Mouse (Mus musculus): ENCODE data around the gene Jag1. TPM values are rescaled to one million over a fixed set of nuclear protein-coding genes. Genes with fewer than 3 reads are reported as not detected.

Jag1 gene
- polyA plus RNA-seq, 1 experiment = 11.4 TPM

DNA sequence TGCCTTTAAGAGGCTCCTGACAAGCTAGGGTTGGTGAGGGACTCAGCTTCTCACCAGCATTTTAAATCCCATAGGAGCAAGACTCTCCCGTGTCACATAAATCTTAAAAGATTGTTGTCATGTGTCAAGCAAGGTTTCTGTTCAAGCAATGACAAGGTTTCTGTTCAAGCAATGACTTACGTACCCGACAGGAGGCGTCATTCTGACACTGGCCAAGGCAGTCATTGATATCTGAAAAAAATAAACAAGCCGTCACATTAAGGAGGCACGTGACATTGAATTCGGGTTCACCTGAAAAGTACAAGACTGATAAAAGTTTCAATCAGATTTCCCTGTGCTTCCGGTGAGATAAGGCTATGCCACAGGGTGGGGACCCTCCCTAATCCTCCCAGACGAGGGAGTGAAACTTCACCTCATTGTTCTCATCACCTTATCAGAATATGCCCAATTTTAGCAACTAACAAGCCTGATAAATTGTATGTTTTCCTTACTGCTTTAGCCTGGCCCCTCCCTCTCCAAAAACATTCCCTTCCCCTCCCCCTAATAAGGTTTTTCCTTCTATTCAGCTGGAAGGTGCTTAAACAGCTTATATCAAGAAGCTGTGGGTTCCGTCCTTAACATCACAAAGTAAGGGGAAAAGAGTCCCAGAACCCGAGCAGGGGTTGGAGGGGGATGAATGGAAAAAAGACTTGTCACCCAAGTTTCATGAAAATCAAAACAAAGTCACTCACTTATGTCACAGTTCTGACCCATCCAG, 24.5 kb downstream of the Jag1 start:
- no peak overlapping the region for H3K4me3 ChIP-seq (ENCODE audit: low read depth, low read length)
- peaks cover 7% of the 10 kb centered on the region for H3K36me3 ChIP-seq (ENCODE audit: control insufficient read depth, insufficient read depth, low read length, poor library complexity, severe bottlenecking)
- TF ChIP-seq POLR2A (IDR thresholded peaks at IDR 0.05; ENCODE audit: insufficient read depth, low read length) (no peak), EP300 (IDR thresholded peaks at IDR 0.05; ENCODE audit: insufficient read depth, low read depth, low read length) (no peak), CTCF (IDR thresholded peaks at IDR 0.05; ENCODE audit: low read depth, low read length) (no peak)
- H3K27ac ChIP-seq (ENCODE audit: insufficient read depth, low read length) = no peak overlapping the region
- H3K9me3 ChIP-seq (replicated peaks; ENCODE audit: control insufficient read depth, insufficient read depth, low read length, poor library complexity, severe bottlenecking) = no peaks in the 10 kb centered on the region
- H3K27me3 ChIP-seq (ENCODE audit: control insufficient read depth, insufficient read depth, low read length, poor library complexity, severe bottlenecking) = no peaks in the 10 kb centered on the region
- no peak overlapping the region for H3K9ac ChIP-seq (ENCODE audit: low read depth, poor library complexity, severe bottlenecking)
- H3K4me1 ChIP-seq (ENCODE audit: control insufficient read depth, insufficient read depth, low read length) = peaks cover 11% of the 10 kb centered on the region

DNA sequence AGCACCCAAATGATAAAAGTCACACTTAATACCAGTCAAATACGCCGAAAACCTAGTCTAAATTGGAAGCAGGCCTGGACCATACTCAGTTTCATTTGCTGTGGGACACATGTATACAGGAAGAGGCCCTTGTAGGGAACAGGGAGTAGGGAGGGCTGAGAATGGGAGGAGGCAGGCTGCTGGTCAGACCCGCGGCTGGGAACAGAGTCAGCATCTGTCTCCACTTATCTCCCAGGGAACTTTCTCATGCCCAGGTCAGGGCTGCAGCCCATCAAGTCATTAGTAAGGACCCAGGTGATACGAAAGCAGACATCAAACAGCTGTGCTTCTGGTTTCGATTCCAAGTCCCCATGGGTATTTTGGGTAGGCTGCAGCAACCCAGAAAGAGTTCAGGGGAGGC, 28.7 kb downstream of the Jag1 start:
- TF ChIP-seq POLR2A (IDR thresholded peaks at IDR 0.05; ENCODE audit: insufficient read depth, low read length) (no peak), EP300 (IDR thresholded peaks at IDR 0.05; ENCODE audit: insufficient read depth, low read depth, low read length) (no peak), CTCF (IDR thresholded peaks at IDR 0.05; ENCODE audit: low read depth, low read length) (no peak)
- Histone ChIP-seq H3K27ac (ENCODE audit: insufficient read depth, low read length) (no peak overlapping the region), H3K4me3 (ENCODE audit: low read depth, low read length) (no peak overlapping the region), H3K9me3 (replicated peaks; ENCODE audit: control insufficient read depth, insufficient read depth, low read length, poor library complexity, severe bottlenecking) (no peaks in the 10 kb centered on the region), H3K4me1 (ENCODE audit: control insufficient read depth, insufficient read depth, low read length) (peaks cover 1% of the 10 kb centered on the region), H3K27me3 (ENCODE audit: control insufficient read depth, insufficient read depth, low read length, poor library complexity, severe bottlenecking) (no peaks in the 10 kb centered on the region), H3K9ac (ENCODE audit: low read depth, poor library complexity, severe bottlenecking) (no peak overlapping the region), H3K36me3 (ENCODE audit: control insufficient read depth, insufficient read depth, low read length, poor library complexity, severe bottlenecking) (peaks cover 17% of the 10 kb centered on the region)

DNA sequence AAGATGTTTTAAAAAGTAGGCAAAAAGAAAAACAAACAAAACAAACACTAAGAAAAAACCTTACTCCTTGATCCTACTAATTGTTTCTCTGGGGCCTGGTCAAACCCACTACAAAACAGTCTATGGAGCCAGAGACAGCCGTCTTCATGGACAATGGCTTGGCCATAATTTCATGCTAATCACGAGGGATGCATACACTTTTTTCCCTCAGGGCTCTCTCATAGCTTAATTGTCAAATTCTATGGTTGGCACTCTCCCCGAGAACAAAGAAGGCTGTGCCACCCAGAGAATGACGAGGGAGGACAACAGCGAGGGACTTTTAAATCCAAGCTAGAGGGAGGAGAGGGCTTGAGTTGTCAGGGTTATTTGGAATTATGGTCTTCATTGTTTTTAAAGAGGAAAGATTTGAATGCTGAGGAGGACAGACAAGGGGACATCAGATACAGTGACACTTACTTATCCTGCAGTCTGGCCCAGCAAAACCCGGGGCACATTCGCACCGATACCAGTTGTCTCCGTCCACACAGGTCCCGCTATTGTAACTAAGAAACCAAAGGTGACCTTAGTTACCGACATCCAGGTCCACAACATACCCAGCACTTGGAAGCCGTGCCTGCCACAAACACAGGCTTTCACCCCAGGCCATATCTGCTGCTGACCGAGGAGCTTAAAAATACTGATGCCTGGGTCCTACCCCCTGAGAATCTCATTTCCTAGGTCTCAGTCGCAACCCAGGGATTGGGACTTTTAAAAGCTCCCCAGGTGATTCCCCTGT, 29.6 kb downstream of the Jag1 start:
- peaks cover 20% of the 10 kb centered on the region for H3K36me3 ChIP-seq (ENCODE audit: control insufficient read depth, insufficient read depth, low read length, poor library complexity, severe bottlenecking)
- H3K4me3 ChIP-seq (ENCODE audit: low read depth, low read length) = no peak overlapping the region
- H3K27ac ChIP-seq (ENCODE audit: insufficient read depth, low read length) = no peak overlapping the region
- no peaks in the 10 kb centered on the region for H3K27me3 ChIP-seq (ENCODE audit: control insufficient read depth, insufficient read depth, low read length, poor library complexity, severe bottlenecking)
- no peaks in the 10 kb centered on the region for H3K9me3 ChIP-seq (replicated peaks; ENCODE audit: control insufficient read depth, insufficient read depth, low read length, poor library complexity, severe bottlenecking)
- no peaks in the 10 kb centered on the region for H3K4me1 ChIP-seq (ENCODE audit: control insufficient read depth, insufficient read depth, low read length)
- H3K9ac ChIP-seq (ENCODE audit: low read depth, poor library complexity, severe bottlenecking) = no peak overlapping the region
- TF ChIP-seq EP300 (IDR thresholded peaks at IDR 0.05; ENCODE audit: insufficient read depth, low read depth, low read length) (no peak), POLR2A (IDR thresholded peaks at IDR 0.05; ENCODE audit: insufficient read depth, low read length) (no peak), CTCF (IDR thresholded peaks at IDR 0.05; ENCODE audit: low read depth, low read length) (no peak)

DNA sequence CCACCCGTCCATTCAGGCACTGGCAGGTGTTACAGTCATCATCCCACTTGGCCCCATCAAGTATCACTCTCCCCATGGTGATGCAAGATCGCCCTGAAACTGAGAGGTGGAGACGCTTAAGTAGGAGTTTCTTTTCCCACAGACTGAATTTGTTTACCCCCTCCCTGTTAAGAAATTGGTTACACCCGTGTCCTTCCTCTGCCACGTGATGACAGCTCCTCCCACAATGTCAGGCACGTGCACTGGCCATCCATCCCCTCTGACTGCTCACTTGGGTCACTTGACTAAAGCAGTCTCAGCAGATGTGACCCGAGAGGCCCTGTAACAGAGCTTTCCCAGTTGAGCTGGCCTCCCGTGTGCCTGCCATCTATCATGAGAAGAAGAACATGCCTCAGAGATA, 31.2 kb downstream of the Jag1 start:
- Histone ChIP-seq H3K36me3 (ENCODE audit: control insufficient read depth, insufficient read depth, low read length, poor library complexity, severe bottlenecking) (peaks cover 14% of the 10 kb centered on the region), H3K27ac (ENCODE audit: insufficient read depth, low read length) (no peak overlapping the region)
- TF ChIP-seq CTCF (IDR thresholded peaks at IDR 0.05; ENCODE audit: low read depth, low read length) = no peak
- TF ChIP-seq EP300 (IDR thresholded peaks at IDR 0.05; ENCODE audit: insufficient read depth, low read depth, low read length) = no peak
- no peak for TF ChIP-seq POLR2A (IDR thresholded peaks at IDR 0.05; ENCODE audit: insufficient read depth, low read length)

DNA sequence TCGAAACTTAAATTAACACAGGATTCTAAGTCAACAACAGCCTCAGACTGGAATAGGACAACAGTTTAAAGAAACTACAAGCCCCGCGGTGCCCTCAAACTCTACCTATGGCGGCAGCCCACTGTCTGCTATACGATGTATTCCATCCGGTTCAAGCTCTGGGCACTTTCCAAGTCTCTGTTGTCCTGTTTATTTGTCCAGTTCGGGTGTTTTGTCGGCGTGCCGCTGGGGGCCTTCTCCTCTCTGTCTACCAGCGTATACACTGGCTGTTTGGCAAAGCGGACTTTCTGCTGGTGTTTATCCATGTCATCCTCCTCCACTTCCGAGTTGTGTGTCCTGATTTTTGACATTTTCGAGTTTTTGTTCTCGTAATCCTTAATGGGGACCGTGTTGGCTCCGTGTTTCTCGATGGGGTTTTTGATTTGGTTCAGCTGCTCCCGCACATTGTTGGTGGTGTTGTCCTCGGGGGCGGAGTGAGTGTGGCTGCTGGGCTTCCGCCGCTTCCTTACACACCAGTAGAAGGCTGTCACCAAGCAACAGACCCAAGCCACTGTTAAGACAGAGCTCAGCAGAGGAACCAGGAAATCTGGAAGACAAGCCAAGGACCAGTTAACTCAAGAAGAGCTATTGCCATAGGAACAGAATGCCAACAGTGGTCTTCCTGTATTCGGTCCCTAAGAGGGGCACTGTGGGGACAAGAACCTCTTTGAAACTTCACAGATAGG, 33.4 kb downstream of the Jag1 start:
- no peak for TF ChIP-seq CTCF (IDR thresholded peaks at IDR 0.05; ENCODE audit: low read depth, low read length)
- TF ChIP-seq POLR2A (IDR thresholded peaks at IDR 0.05; ENCODE audit: insufficient read depth, low read length) = no peak
- no peak for TF ChIP-seq EP300 (IDR thresholded peaks at IDR 0.05; ENCODE audit: insufficient read depth, low read depth, low read length)
- no peaks in the 10 kb centered on the region for H3K9me3 ChIP-seq (replicated peaks; ENCODE audit: control insufficient read depth, insufficient read depth, low read length, poor library complexity, severe bottlenecking)
- H3K4me3 ChIP-seq (ENCODE audit: low read depth, low read length) = no peak overlapping the region
- no peaks in the 10 kb centered on the region for H3K27me3 ChIP-seq (ENCODE audit: control insufficient read depth, insufficient read depth, low read length, poor library complexity, severe bottlenecking)
- no peak overlapping the region for H3K9ac ChIP-seq (ENCODE audit: low read depth, poor library complexity, severe bottlenecking)
- H3K36me3 ChIP-seq (ENCODE audit: control insufficient read depth, insufficient read depth, low read length, poor library complexity, severe bottlenecking) = peaks cover 14% of the 10 kb centered on the region
- no peaks in the 10 kb centered on the region for H3K4me1 ChIP-seq (ENCODE audit: control insufficient read depth, insufficient read depth, low read length)
- no peak overlapping the region for H3K27ac ChIP-seq (ENCODE audit: insufficient read depth, low read length)

More for the DNA sequence above, 31.2 kb downstream of the Jag1 start:
- Histone ChIP-seq H3K27me3 (ENCODE audit: control insufficient read depth, insufficient read depth, low read length, poor library complexity, severe bottlenecking) (no peaks in the 10 kb centered on the region), H3K9me3 (replicated peaks; ENCODE audit: control insufficient read depth, insufficient read depth, low read length, poor library complexity, severe bottlenecking) (no peaks in the 10 kb centered on the region), H3K4me3 (ENCODE audit: low read depth, low read length) (no peak overlapping the region), H3K4me1 (ENCODE audit: control insufficient read depth, insufficient read depth, low read length) (no peaks in the 10 kb centered on the region), H3K9ac (ENCODE audit: low read depth, poor library complexity, severe bottlenecking) (no peak overlapping the region)
